In the genomic region with DNA sequence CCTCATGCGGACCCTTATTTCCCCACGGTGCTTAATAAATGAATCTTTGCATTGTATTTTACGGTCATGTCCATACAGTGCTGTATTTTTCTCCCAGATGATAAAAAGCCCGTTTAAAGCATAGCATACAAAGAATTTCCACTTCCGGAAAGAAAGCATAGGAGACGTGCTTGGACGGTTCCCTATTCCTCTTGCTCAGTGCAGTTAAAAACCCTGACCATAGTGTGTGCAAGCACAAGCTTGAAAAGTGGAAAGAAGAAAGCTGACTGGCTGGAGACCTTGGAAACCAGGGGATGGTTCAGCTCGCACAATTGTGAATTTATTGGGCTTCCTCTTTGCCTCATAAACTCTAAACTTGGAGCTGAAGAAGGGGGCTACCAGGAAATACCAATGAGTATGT, we compare ENCODE assay signal across 26 mouse cellular contexts.
DNase-seq lines count a peak whose midpoint lies in the region; ATAC-seq and TF ChIP-seq lines count a peak whose summit lies in the region.
"Had no signal": no experiment of that assay in that cellular context is flagged by ENCODE, and none has a peak within 500 bp of the region (broad histone marks: within the 10 kb centered on the region; RNA-seq: fewer than 3 reads in every experiment).

No protein-coding gene starts in this region.

- no peaks in the 10 kb centered on the region for H3K36me3 ChIP-seq in limb, embryonic 12.5 days
- H3K36me3 ChIP-seq in limb, embryonic 10.5 days, result no peaks in the 10 kb centered on the region
- H3K36me3 ChIP-seq in CH12.LX (replicated peaks in 1 of 2; ENCODE audit: control insufficient read depth in 1 of 2, insufficient read depth in 1 of 2, low read length in 1 of 2), result no peaks in the 10 kb centered on the region
- H3K36me3 ChIP-seq in limb, embryonic 13.5 days, result 0 out of 2 replicates have a peak, but pooled peaks cover 3% of the 10 kb centered on the region
- H3K36me3 ChIP-seq in limb, embryonic 15.5 days, result no peaks in the 10 kb centered on the region
- H3K36me3 ChIP-seq: embryonic facial prominence, embryonic 13.5 days; embryonic facial prominence, embryonic 15.5 days; forebrain, embryonic 10.5 days; forebrain, embryonic 12.5 days; G1E had no signal

- no peak for DNase-seq in limb, embryonic 10.5 days (ENCODE audit: low spot score)
- peak; percentile 4 for DNase-seq in CH12.LX (ENCODE audit: extremely low read depth)
- no peak for DNase-seq in yolk sac, embryonic 10.5 days (ENCODE audit: low spot score)
- DNase-seq in cerebellum, adult 9-11 months, result no peak
- DNase-seq: adrenal gland, adult 8-10 months; adrenal gland, postnatal 14 days; adrenal gland, postnatal 36 days; cerebellum, adult 11-12 months; cerebellum, adult 2 months; cerebellum, adult 9-10 months; cerebellum, postnatal 14 days; cerebellum, postnatal 36 days; embryo, embryonic 11 days had no signal

- dilution Hi-C loops in CH12.LX (cut with MboI; ENCODE audit: extremely low pct_ligation_motif_present, extremely low pct_unique_long_range_greater_than_20kb, low sequenced_read_pairs), result no loop called here

- TF ChIP-seq RAD21 in CH12.LX (IDR thresholded peaks at IDR 0.05; ENCODE audit: low read depth, low read length), result no peak

- H3K4me3 ChIP-seq in limb, embryonic 12.5 days (replicated peaks), result no peak overlapping the region
- no peak overlapping the region for H3K4me3 ChIP-seq in limb, embryonic 10.5 days
- no peak overlapping the region for H3K4me3 ChIP-seq in CH12.LX (replicated peaks in 1 of 3; ENCODE audit: low read depth in 2 of 3, low read length in 2 of 3, poor library complexity in 1 of 3)
- no peak overlapping the region for H3K4me3 ChIP-seq in limb, embryonic 13.5 days
- no peak overlapping the region for H3K4me3 ChIP-seq in limb, embryonic 15.5 days
- H3K4me3 ChIP-seq: embryonic facial prominence, embryonic 13.5 days; embryonic facial prominence, embryonic 15.5 days; erythroblast, embryonic 14.5 days; forebrain, embryonic 10.5 days; forebrain, embryonic 12.5 days had no signal

- TF ChIP-seq POLR2A in CH12.LX (IDR thresholded peaks at IDR 0.05; ENCODE audit: low read depth, low read length), result no peak

- peak; percentile 59; the same call in 1 of the 2 replicates for ATAC-seq in limb, embryonic 12.5 days (ENCODE audit: insufficient number of reproducible peaks, insufficient read depth, low FRiP score, low TSS enrichment, low read depth)
- ATAC-seq in limb, embryonic 13.5 days (ENCODE audit: low FRiP score, low read depth), result peak; percentile 74
- no peak for ATAC-seq in limb, embryonic 15.5 days (ENCODE audit: insufficient number of reproducible peaks, low FRiP score, low TSS enrichment, low read depth)
- ATAC-seq: activated CD4-positive, CD25-positive, alpha-beta regulatory T cell, adult 4 months; forebrain, embryonic 14.5 days; forebrain, embryonic 16.5 days; Patski had no signal

- H3K9ac ChIP-seq in limb, embryonic 12.5 days (replicated peaks), result no peak overlapping the region
- no peak overlapping the region for H3K9ac ChIP-seq in CH12.LX (ENCODE audit: insufficient read depth, low read depth)
- H3K9ac ChIP-seq in limb, embryonic 13.5 days, result no peak overlapping the region
- no peak overlapping the region for H3K9ac ChIP-seq in limb, embryonic 15.5 days
- H3K9ac ChIP-seq: embryonic facial prominence, embryonic 13.5 days; embryonic facial prominence, embryonic 15.5 days; forebrain, embryonic 12.5 days had no signal

- no peaks in the 10 kb centered on the region for H3K27me3 ChIP-seq in limb, embryonic 12.5 days
- H3K27me3 ChIP-seq in limb, embryonic 10.5 days (ENCODE audit: low read depth, poor library complexity, severe bottlenecking), result no peaks in the 10 kb centered on the region
- H3K27me3 ChIP-seq in CH12.LX (replicated peaks), result no peaks in the 10 kb centered on the region
- no peaks in the 10 kb centered on the region for H3K27me3 ChIP-seq in limb, embryonic 13.5 days
- H3K27me3 ChIP-seq in limb, embryonic 15.5 days, result no peaks in the 10 kb centered on the region
- H3K27me3 ChIP-seq: embryonic facial prominence, embryonic 13.5 days; embryonic facial prominence, embryonic 15.5 days; forebrain, embryonic 12.5 days; Patski had no signal

- TF ChIP-seq CTCF in CH12.LX (conservative IDR thresholded peaks at IDR 0.05 in 1 of 2, IDR thresholded peaks at IDR 0.05 in 1 of 2; ENCODE audit: low read depth in 2 of 2, low read length in 2 of 2), result no peak

- 43% methylated on average over 8 of the region's 8 CpGs for WGBS in limb, embryonic 12.5 days
- 87% methylated on average over 8 of the region's 8 CpGs for WGBS in limb, embryonic 10.5 days
- WGBS in limb, embryonic 13.5 days, result 22% methylated on average over 8 of the region's 8 CpGs
- 29% methylated on average over 8 of the region's 8 CpGs for WGBS in limb, embryonic 15.5 days

- no peak for TF ChIP-seq EP300 in CH12.LX (IDR thresholded peaks at IDR 0.05; ENCODE audit: low read length)

- in situ Hi-C loops in CH12.LX (cut with MboI; ENCODE audit: low pct_ligation_motif_present, low pct_unique_long_range_greater_than_20kb, low sequenced_read_pairs), result no loop called here

- no peak overlapping the region for H3K4me2 ChIP-seq in limb, embryonic 12.5 days
- no peak overlapping the region for H3K4me2 ChIP-seq in CH12.LX (ENCODE audit: insufficient read depth, low read depth, poor library complexity, severe bottlenecking)
- peak overlapping the region; percentile 28 for H3K4me2 ChIP-seq in limb, embryonic 13.5 days (replicated peaks)
- H3K4me2 ChIP-seq in limb, embryonic 15.5 days, result no peak overlapping the region
- H3K4me2 ChIP-seq: embryonic facial prominence, embryonic 13.5 days; embryonic facial prominence, embryonic 15.5 days; forebrain, embryonic 12.5 days had no signal

- no peaks in the 10 kb centered on the region for H3K79me2 ChIP-seq in CH12.LX (replicated peaks; ENCODE audit: control insufficient read depth, extremely low read depth, insufficient read depth, poor library complexity, severe bottlenecking)

- peak overlapping the region; percentile 70; the same call in 1 of the 2 replicates for H3K27ac ChIP-seq in limb, embryonic 12.5 days
- H3K27ac ChIP-seq in limb, embryonic 10.5 days, result no peak overlapping the region
- no peak overlapping the region for H3K27ac ChIP-seq in CH12.LX (ENCODE audit: insufficient read depth, low read depth)
- peak overlapping the region; percentile 61; the same call in 1 of the 2 replicates for H3K27ac ChIP-seq in limb, embryonic 13.5 days
- H3K27ac ChIP-seq in limb, embryonic 15.5 days, result peak overlapping the region; percentile 6; the same call in 1 of the 2 replicates
- H3K27ac ChIP-seq: embryonic facial prominence, embryonic 13.5 days; embryonic facial prominence, embryonic 15.5 days; forebrain, embryonic 10.5 days; forebrain, embryonic 12.5 days had no signal

- no peaks in the 10 kb centered on the region for H3K9me3 ChIP-seq in limb, embryonic 12.5 days
- no peaks in the 10 kb centered on the region for H3K9me3 ChIP-seq in limb, embryonic 10.5 days (replicated peaks)
- H3K9me3 ChIP-seq in CH12.LX (replicated peaks; ENCODE audit: low read length), result no peaks in the 10 kb centered on the region
- no peaks in the 10 kb centered on the region for H3K9me3 ChIP-seq in limb, embryonic 13.5 days
- no peaks in the 10 kb centered on the region for H3K9me3 ChIP-seq in limb, embryonic 15.5 days
- H3K9me3 ChIP-seq: embryonic facial prominence, embryonic 13.5 days; embryonic facial prominence, embryonic 15.5 days; forebrain, embryonic 10.5 days; forebrain, embryonic 12.5 days; G1E had no signal

- peaks cover 46% of the 10 kb centered on the region for H3K4me1 ChIP-seq in limb, embryonic 12.5 days (replicated peaks)
- H3K4me1 ChIP-seq in limb, embryonic 10.5 days, result peaks cover 9% of the 10 kb centered on the region; the same call in 1 of the 2 replicates
- H3K4me1 ChIP-seq in CH12.LX (ENCODE audit: control insufficient read depth in 1 of 2, insufficient read depth in 2 of 2), result peaks cover 0 to 10% of the 10 kb centered on the region in 2 experiments; a peak in 1 of 4 replicates
- H3K4me1 ChIP-seq in limb, embryonic 13.5 days, result peaks cover 46% of the 10 kb centered on the region
- peaks cover 5% of the 10 kb centered on the region for H3K4me1 ChIP-seq in limb, embryonic 15.5 days
- H3K4me1 ChIP-seq: embryonic facial prominence, embryonic 13.5 days; embryonic facial prominence, embryonic 15.5 days; forebrain, embryonic 10.5 days; forebrain, embryonic 12.5 days had no signal

TF ChIP-seq in CH12.LX, 34 proteins besides CTCF, POLR2A, EP300 and RAD21:
- no peak for TF ChIP-seq PAX5 (IDR thresholded peaks at IDR 0.05; ENCODE audit: low read length)
- no peak for TF ChIP-seq NELFE (IDR thresholded peaks at IDR 0.05; ENCODE audit: low read depth, low read length)
- no peak for TF ChIP-seq CHD1 (IDR thresholded peaks at IDR 0.05; ENCODE audit: low read depth, low read length)
- no peak for TF ChIP-seq JUN (IDR thresholded peaks at IDR 0.05; ENCODE audit: insufficient read depth, low read depth, low read length)
- TF ChIP-seq MYC (IDR thresholded peaks at IDR 0.05; ENCODE audit: low read depth, low read length), result no peak
- no peak for TF ChIP-seq SIN3A (IDR thresholded peaks at IDR 0.05; ENCODE audit: low read length)
- no peak for TF ChIP-seq E2F4 (IDR thresholded peaks at IDR 0.05; ENCODE audit: insufficient replicate concordance, low read depth, low read length)
- no peak for TF ChIP-seq USF2 (conservative IDR thresholded peaks at IDR 0.05; ENCODE audit: low read depth, low read length)
- TF ChIP-seq JUND (conservative IDR thresholded peaks at IDR 0.05; ENCODE audit: low read depth, low read length), result no peak
- no peak for TF ChIP-seq TBP (conservative IDR thresholded peaks at IDR 0.05; ENCODE audit: low read depth, low read length)
- TF ChIP-seq ETS1 (conservative IDR thresholded peaks at IDR 0.05; ENCODE audit: low read depth, low read length), result no peak
- no peak for TF ChIP-seq NRF1 (IDR thresholded peaks at IDR 0.05; ENCODE audit: low read depth, low read length)
- no peak for TF ChIP-seq USF1 (IDR thresholded peaks at IDR 0.05; ENCODE audit: low read depth, low read length)
- TF ChIP-seq ZNF384 (IDR thresholded peaks at IDR 0.05; ENCODE audit: low read depth, low read length), result no peak

Comparison
In these comparisons a context has a peak if more than half of its experiments do, and no peak if none do; other contexts are left out.
1. H3K27ac ChIP-seq: peak in limb, embryonic 12.5 days (single experiment), limb, embryonic 13.5 days (single experiment) and limb, embryonic 15.5 days (single experiment); none in limb, embryonic 10.5 days (single experiment) and CH12.LX (single experiment).